Mouse (Mus musculus) urinary bladder, adult 2 months (tissue): ENCODE data around the gene Unk. TPM values are rescaled to one million over a fixed set of nuclear protein-coding genes. Genes with fewer than 3 reads are reported as not detected.

Experiments
- DNase-seq: peaks from one replicate; pipeline ENCODE4 v3.0.0; 2022; ENCODE audit warnings: low spot score
- polyA plus RNA-seq: library from polyadenylated mRNA; depleted of rRNA; stranded (reverse); fragments of >200 nt; gene quantifications from 2 replicates; pipeline ENCODE4 v1.2.3, GENCODE M21; 2012; rRNA removed

Unk gene
- 23.3 and 23.7 TPM in 2 replicates for polyA plus RNA-seq

DNA sequence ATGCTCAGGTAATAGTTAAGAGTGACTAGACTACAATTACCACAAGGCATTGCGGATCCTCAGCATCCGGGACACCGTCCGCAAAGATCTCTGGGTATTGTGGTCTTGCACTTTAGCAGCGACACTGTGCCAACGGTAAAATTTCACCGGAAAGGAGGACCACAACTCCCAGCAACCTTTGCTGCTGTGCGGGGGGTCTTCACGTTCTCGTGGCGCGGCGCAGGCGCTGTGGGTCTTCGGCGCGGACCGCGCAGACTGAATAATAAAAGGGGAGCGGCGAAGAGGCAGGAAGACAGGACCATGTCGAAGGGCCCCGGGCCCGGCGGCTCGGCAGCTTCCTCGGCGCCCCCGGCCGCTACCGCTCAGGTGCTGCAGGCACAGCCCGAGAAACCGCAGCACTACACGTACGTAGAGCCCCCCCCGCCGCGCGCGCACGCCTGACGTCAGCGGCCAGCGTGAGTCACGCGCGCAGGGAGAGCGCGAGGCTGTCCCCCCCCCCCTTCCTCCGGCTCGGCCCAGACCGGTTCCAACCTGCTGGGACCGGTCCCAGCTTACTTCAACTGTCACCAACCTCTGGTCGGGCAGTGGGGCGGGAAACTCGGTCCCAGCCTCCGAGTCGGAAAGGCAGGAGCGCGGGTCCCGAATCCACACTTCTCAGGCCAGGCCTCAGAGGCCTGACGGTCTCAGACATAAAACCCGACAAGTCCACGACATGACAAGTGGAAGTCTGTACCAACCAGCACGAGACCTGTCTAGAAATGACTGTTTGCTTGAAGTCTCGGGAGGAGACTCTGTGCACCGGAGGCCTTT is at the start of gene Unk:
Unk (plus strand) TSS at position 235 of the 810 bp plus-strand sequence.
- peak; percentile 90 for DNase-seq

DNA sequence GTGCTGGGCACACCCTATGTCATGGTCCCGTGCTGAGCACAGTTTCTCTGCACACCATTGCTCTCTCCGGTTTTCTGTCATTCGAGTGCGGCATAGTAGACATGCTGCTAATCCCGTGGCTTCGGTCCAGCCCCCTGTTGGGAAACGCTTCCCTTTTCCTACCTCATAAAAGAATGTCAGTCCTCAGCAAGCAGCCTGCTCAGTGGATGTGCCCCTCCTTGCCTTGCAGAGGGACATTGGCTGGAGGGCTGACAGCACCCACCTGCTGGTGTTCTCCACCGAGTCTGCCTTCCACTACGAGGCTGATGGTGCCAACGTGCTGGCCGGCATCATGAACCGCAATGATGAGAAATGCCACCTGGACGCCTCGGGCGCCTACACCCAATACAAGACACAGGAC is 47.6 kb upstream of the Unk start:
- no peak for DNase-seq

DNA sequence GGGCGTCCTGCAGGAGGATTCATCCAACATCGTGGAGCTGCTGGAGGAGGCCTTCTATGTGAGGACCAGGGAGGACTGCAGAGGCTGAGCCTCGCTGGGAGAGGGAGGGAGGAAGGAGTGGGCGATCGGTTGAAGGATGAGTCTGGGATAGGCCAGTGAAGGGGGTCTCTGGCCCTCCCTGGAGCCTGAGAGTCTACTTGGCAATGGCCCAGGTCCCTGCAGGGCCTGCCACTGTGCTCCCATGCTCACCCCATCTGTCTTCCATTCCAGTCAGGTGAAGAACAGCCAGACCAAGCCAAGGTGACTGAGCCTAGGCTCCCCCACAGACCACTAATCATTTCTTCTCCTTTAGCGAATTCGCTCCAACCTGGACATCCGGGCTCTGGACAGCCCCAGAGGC is 46.8 kb upstream of the Unk start:
- no peak for DNase-seq

DNA sequence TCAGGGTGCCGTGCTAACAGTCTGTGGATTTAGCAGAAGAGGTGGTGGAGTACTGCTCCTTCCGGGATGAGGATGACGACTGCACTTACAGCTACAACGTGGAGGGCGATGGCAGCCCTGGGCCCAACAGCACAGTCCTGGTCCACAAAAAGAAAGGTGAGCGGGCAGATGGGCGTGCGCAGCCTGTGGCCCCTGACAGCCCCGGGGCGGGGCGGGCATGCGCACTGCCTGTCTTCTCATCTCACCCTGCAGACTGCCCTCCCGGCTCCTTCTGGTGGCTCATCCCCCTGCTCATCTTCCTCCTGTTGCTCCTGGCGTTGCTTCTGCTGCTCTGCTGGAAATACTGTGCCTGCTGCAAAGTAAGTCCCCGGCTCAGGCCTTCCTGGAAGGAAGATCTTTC is 40.4 kb upstream of the Unk start:
- DNase-seq: no peak

DNA sequence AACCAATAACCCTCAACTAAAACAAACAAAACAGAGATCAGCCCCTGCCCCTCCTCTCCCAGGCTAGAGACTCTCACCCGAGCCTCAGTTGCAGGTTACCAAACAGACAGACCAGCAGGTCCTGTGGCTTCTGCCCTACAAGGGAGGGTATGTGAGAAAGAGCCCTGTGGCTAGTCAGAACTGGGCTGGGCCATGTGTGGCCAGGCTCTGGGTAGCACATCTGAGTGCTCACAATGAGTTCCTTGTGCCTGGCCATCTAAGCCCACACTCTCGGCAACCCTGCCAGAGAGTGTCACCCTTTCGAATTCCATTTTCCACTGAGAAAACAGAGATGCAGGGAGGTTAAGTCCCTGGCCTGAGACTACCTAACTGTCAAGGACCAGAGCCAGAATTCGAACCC is 38.0 kb upstream of the Unk start:
- DNase-seq: no peak

DNA sequence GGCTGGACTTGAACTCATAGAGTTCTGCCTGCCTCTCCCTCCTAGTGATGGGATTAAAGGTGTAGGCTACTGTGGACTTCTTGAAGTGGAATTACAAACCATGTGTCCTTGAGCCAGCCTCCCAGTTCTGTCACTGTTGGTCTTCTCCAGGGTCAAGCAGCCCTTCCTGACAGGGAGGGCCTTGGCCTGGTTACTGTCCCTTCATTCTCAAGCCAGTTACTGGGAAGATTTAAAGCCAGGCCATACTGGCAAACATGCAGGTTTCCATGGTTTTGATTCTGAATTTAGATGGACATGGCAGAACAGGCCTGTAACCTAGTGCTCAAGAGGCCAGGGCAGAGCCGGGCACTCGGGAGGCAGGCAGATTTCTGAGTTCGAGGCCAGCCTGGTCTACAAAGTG is 34.9 kb upstream of the Unk start:
- DNase-seq: no peak

DNA sequence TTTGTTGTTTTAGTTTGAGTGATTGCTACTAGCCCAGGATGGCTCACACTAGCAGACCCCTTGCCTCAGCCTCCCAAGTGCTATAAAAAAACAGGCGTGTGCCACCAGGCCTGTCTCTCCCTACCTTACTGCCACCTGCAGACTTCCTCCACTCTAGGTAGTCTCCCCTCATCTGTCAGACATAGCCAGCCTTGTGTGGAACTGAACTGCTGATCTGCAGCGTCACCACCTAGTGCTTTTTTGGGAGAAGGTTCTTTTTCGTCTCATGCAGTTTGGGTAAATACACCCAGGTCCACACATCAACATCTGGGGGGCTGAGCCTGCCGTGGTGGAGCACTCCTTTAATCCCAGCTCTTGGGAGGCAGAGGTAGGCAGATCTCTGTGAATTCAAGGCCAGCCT is 33.1 kb upstream of the Unk start:
- no peak for DNase-seq

DNA sequence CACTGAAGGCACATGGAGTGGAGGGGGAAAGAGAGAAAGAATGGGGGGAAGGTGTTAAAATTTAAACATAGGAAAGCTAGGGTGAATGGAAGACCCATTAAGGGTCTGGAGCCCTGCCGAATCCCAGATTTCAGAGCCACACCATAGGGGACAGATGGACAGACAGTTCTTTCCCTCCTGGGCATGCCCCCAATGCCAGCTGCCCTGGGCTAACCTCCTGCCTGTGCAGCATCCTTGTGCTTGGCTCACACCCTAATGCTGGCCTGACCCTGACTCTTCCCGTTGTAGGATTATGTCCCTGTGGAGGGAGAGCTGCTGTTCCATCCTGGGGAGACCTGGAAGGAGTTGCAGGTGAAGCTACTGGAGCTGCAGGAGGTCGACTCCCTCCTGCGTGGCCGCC is 32.5 kb upstream of the Unk start:
- no peak for DNase-seq

DNA sequence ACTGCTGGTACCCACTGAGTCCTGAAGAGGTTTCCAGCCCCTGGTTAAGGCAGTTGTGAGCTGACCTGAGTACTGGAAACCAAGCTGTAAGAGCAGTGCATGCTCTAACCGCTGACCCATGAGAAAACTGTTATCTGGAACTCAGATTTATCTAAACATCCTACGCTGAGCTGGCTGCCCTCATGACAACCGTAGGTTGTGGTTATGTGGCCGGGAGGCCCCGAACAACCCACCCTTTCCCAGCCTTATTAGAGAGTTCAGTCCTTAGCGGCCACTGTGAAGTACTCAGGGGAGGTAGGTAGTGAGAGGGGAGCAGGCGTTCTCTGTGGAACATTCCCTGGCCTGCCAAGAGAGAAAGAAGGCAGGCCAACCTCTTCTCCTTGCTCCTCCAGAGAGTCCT is 31.1 kb upstream of the Unk start:
- DNase-seq: no peak

DNA sequence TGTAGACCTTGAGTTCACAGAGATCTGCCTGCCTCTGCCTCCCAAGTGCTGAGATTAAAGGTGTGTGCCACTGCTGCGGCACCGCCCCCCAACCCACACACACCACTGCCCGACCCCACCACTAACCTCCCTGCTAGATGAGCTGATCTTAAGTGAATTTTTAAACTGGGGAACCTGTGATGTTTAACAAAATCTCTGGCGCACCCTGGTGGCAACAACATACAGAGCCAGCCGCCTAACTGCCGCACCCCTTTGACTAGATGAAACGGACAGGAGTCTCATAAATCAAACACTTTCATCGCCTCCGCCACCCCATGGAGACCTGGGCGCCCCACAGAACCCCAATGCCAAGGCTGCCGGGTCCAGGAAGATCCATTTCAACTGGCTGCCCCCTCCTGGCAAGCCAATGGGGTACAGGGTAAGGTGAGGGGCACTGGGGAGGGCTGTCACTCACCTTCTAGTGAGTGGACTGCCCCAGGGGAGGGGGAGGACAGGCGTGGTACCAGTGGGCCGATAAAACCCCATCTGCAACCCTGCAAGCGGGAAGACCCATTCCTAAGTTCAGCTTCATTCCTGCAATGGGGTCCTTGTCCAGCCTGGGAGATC is 30.5 kb upstream of the Unk start:
- DNase-seq: no peak

DNA sequence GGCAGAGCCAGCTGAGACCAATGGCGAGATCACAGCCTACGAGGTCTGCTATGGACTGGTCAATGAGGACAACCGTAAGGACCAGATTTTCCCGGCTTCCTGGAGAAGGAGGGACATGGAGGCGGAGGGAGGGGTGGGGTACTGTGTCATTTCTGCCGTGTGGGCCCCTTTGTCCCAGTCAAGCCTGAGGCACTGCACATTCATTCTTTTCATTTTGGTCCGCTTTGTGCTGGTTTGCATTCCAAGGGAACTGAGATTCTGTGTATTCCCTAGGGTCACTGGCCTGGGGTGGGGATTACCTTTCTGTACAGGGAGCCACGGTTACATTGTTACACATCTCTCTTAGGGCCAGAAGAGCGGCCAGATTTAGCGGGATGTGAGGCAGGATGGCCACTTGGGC is 29.5 kb upstream of the Unk start:
- no peak for DNase-seq

DNA sequence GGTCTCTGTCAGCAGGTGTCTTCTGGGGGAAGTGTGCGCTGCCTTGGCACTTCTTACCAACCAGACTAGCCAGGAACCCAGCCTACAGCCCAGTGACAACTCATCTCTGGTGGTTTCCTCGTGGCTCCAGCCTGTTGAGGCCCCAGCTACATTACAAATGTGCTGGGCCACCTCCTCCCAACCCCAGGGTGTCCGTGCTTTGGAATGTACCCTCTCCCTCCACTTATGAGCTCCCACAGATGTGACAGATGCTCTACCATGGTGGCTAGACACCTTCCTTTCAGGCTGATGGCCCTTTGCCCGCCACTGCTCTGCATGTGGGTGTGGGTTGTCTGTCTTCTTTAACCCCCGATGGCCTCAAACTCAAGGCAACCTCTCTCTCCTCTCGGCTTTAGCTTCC is 28.4 kb upstream of the Unk start:
- no peak for DNase-seq

DNA sequence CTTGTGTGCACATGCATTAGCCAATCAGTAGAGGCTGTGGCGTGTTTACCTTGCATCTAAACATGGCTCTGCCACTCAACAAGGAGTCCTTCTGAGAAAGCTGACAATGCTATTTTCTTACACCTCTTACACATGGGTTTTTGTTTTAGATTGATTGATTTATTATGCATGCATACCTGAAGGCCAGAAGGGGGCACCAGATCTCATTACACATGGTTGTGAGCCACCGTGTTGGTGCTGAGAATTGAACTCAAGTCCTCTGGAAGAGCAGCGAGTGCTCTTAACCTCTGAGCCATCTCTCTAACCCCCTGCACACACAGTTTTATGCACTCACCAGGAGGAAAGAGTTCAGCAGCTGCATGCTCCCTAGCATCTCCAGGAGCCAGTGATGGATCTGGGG is 27.2 kb upstream of the Unk start:
- DNase-seq: no peak

DNA sequence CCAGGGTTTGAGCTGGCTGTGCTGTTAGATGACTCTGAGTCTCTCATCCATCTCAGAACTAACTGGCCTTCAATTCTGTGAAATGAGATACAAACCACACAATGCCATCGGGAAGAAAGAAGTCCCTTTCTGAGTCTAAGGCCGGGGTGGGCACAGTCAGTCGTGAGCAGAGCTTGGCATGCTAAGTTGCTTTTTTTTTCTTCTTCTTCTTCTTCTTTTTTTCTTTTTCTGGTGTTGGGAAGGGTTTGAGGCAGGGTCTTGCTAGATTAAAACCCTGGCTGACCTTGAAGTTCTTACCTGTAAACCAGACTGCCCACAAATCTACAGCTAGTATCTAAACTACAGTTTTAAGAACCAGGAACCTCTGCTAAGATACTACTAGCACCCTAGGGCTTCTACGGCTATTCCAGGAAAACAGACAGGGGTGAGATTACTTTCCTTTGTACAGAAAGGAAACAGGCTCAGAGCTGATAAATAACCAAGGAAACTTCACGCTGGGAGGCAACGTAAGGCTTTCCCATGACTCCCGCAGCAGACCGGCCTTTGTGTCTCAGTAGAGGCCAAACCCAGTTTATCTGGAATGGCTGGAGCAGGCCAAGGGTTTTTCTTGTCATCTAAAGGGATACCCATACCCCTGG is 25.8 kb upstream of the Unk start:
- DNase-seq: no peak

DNA sequence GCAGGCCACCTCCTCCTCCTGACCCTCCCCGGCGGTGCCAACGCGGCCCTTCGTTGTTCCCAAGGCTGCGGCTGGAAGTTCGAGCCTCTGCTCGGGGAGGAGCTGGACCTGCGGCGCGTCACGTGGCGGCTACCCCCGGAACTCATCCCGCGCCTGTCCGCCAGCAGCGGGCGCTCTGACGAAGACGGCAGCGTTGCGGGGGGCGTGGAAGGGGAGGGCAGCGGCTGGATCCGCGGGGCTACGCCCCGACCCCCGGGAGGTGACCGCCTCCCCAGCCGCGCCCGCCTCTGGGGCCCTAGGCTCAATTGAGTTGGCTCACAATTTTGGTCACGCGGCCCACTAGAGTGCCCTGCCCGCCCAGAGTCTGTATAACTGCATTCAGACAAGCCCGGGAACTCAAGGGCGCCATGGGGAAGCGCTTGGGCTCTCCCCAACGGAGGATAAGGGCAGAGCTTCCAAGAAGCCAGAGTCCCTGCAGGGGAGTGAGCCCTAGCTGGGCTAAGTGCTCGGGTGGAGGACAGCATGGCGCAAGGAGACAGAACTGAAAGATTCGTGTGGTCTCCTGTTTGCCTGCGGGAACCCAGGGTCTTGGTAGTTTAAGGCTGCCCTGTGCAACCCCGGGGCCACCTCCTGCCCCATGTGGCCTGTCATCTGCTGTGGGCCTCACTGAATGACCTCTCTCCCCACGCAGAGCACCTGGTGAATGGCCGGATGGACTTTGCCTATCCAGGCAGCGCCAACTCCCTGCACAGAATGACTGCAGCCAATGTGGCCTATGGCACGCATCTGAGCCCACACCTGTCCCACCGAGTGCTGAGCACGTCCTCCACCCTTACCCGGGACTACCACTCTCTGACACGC is 25.1 kb upstream of the Unk start:
- DNase-seq: no peak

DNA sequence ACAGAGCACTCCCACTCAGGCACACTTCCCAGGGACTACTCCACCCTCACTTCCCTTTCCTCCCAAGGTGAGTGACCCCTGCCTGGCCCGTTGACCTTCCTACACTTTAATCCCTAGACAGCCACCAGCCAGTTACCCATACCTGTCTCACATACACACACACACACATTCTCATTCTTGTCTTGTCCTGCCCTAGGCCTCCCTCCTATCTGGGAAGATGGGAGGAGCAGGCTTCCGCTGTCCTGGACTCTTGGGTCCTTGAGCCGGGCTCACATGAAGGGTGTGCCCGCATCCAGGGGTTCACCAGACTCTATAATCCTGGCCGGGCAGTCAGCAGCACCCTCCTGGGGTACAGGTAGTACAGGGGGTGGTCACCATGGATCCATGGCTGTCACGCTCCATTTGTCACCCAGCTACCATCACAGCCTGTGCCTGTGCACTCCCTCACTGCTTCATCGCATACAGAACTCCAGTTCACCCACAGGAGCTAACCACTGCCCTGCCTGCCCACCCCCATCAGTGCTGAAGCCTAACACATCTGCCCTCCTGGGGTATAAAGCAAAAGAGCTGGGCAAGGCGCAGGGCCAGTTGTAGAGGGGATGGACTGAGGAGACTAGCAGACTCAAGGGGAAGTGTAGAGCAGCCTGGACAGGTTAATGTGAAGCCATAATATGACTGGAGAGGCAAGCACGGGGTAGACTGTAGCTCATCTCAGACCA is 24.3 kb upstream of the Unk start:
- no peak for DNase-seq

DNA sequence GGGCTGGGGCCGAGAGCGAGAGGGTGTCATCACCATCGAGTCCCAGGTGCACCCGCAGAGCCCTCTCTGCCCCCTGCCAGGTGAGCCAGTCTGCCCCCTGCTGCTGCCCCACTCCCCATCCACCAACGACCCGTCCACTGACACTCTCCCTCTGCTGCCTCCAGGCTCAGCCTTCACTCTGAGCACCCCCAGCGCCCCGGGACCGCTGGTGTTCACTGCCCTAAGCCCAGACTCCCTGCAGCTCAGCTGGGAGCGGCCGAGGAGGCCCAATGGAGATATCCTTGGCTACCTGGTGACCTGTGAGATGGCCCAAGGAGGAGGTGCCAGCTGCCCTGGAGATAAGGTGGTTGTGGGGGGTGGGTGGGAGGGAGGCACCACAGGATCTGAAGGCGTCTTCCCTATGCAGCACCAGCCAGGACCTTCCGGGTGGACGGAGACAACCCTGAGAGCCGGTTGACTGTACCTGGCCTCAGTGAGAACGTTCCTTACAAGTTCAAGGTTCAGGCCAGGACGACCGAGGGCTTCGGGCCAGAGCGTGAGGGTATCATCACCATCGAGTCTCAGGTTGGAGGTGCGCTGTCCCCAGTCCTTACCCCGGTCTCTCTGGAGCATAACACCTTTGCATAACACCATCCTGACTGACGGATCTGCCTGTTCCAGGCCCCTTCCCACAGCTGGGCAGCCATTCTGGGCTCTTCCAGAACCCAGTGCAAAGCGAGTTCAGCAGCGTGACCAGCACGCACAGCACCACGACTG is 22.8 kb upstream of the Unk start:
- no peak for DNase-seq

DNA sequence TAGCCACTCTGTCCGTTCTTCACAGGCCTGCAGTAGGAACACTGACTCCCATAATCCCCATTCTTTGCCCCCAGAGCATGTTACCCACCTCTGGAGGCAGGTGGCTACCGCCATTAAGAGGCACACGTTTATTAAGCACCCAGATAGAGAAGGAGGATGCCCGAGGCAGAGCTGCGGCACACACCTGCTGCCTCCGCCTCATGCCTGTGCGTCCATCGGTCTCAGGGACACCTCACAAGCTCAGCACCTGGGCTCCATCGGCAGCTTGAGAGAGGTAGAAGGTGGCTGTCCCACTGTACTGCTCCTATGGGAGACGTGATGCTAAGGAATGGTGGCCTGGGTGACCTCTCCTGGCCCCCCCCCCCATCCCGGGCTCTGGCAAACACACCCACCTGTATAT is 21.7 kb upstream of the Unk start:
- DNase-seq: no peak

DNA sequence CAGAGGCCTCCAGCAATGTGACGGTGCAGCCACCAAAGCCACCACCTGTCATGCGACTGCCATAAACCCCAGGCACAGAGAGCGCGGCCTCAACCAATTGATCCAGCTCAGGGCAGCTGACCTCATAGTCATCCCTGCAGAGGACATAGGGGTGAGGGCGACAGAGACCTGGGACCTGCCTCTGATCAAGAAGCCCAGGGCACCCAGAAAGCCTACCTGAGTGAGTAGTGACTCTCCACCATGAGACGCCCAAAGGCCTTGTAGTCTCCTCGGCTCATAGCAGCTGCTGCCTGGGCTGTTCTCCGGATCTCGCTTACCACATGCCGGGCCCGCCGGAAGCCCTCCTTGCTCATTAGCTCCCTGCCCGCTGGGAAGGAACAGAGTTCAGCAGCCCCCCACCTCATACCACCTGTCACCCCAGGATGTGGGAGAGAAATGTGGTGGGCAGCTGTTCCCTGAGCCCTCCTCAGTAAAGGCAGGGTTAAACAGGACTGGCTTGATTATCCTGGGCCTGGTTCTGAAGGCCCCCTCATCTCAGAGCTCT is 21.2 kb upstream of the Unk start:
- no peak for DNase-seq

DNA sequence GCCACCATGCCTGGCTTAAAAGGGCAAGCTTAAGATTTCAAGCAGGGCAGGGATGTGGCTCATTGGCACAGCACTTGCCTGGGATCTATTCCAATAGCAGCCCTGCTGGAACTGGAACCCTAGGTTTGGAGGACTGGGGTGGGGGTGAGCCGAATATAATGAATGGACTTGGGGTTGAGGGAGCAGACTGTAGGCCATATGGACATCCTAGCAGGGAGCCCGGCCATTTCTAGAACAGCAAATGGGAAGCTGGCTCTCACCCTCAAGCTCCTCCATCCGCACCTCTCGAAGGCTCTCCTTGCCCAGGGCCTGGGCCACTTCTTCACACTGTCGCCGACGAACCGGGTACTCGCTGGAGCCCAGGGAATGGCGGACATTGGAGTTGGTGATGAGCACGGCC is 20.5 kb upstream of the Unk start:
- DNase-seq: no peak

DNA sequence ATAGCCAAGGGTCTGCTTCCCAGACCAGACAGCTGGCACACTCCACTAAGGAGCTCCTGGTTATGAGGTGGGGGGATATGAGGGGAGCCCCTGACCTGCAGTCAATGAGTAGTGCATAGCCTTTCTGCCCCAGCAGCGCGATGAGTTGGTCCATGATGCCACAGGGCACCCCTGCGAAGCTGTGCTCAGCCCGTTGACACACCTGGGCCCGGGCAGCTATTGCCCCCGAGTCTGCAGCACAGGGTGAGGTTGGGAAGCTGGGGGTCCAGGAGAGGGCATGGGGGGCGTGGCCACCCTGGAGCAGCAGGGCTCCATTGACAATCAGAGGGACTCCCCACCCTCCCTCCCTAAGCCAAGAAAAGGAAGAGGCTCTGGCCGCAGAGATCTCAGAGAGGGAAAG is 20.0 kb upstream of the Unk start:
- no peak for DNase-seq
